19 mouse cellular contexts compared by ENCODE assay signal in genomic region chr2:28433512-28433911, GRCm38 (mm10). TPM values are rescaled to one million over a fixed set of nuclear protein-coding genes. Genes with fewer than 3 reads are reported as not detected.
"Had no signal": no experiment of that assay in that cellular context is flagged by ENCODE, and none has a peak within 500 bp of the region (broad histone marks: within the 10 kb centered on the region; RNA-seq: fewer than 3 reads in every experiment).

No protein-coding gene starts in this region.

- DNase-seq: layer of hippocampus, adult 9-11 months; liver, embryonic 13.5 days; right cerebral cortex, postnatal 25 days; thymus, postnatal 25 days had no signal

- H3K9me3 ChIP-seq: limb, embryonic 10.5 days; limb, embryonic 13.5 days; liver, embryonic 13.5 days; midbrain, embryonic 13.5 days; neural tube, embryonic 13.5 days had no signal

- H3K9ac ChIP-seq: limb, embryonic 13.5 days; liver, embryonic 13.5 days; midbrain, embryonic 13.5 days; neural tube, embryonic 13.5 days had no signal

- ATAC-seq: intestine, postnatal 0 days; midbrain, embryonic 13.5 days; midbrain, embryonic 16.5 days had no signal

- H3K4me2 ChIP-seq: limb, embryonic 13.5 days; liver, embryonic 13.5 days; midbrain, embryonic 13.5 days; neural tube, embryonic 13.5 days had no signal

- H3K36me3 ChIP-seq: limb, embryonic 10.5 days; limb, embryonic 13.5 days; liver, embryonic 13.5 days; midbrain, embryonic 10.5 days; midbrain, embryonic 13.5 days; neural tube, embryonic 13.5 days had no signal

- H3K4me1 ChIP-seq: limb, embryonic 10.5 days; liver, embryonic 13.5 days; megakaryocyte, embryonic 14.5 days; midbrain, embryonic 10.5 days had no signal

- H3K27ac ChIP-seq: layer of hippocampus, adult 2 months; limb, embryonic 10.5 days; limb, embryonic 13.5 days; liver, embryonic 13.5 days; midbrain, embryonic 10.5 days; midbrain, embryonic 13.5 days; neural tube, embryonic 13.5 days had no signal

- H3K27me3 ChIP-seq: limb, embryonic 13.5 days; liver, embryonic 13.5 days; midbrain, embryonic 13.5 days; neural tube, embryonic 13.5 days had no signal

- H3K4me3 ChIP-seq: layer of hippocampus, adult 2 months; limb, embryonic 10.5 days; limb, embryonic 13.5 days; liver, embryonic 13.5 days; megakaryocyte, embryonic 14.5 days; midbrain, embryonic 10.5 days; midbrain, embryonic 13.5 days; myocyte; neural tube, embryonic 13.5 days had no signal

RNA-seq across cellular contexts. Expression of gene Ppp1r26, which starts 13.1 kb away (rescaled TPM):
- total RNA-seq: monocyte, adult 5-6 weeks; neutrophil, adult 5-6 weeks had no signal
- polyA plus RNA-seq: myocyte had no signal

RNA-seq across cellular contexts. Expression of gene 1700007K13Rik, which starts 32.6 kb away (rescaled TPM):
- total RNA-seq: monocyte, adult 5-6 weeks; neutrophil, adult 5-6 weeks had no signal
- polyA plus RNA-seq: intestine, postnatal 0 days; large intestine, adult 2 months; liver, embryonic 13.5 days; liver, embryonic 16.5 days; spleen, adult 2 months had no signal
